Mouse (Mus musculus): Measurements from ENCODE around the gene Ppm1a.

The Ppm1a gene

GRCm38 (mm10) chr12:72825656-72826055, 68.4 kb downstream of the Ppm1a start:
- no peak for DNase-seq (ENCODE audit: low read depth, low spot score)

- DNase-seq (ENCODE audit: low read depth, low spot score) = no peak
Measured at GRCm38 (mm10) chr12:72828846-72829556, 71.7 kb downstream of the Ppm1a start.

GRCm38 (mm10) chr12:72829777-72830176, 72.5 kb downstream of the Ppm1a start:
- no peak for DNase-seq (ENCODE audit: low read depth, low spot score)

GRCm38 (mm10) chr12:72830317-72830716, 73.1 kb downstream of the Ppm1a start:
- DNase-seq (ENCODE audit: low read depth, low spot score) = no peak

GRCm38 (mm10) chr12:72831711-72832432, 74.6 kb downstream of the Ppm1a start:
- DNase-seq (ENCODE audit: low read depth, low spot score) = peak; percentile 39

GRCm38 (mm10) chr12:72834773-72835517, 77.7 kb downstream of the Ppm1a start:
- DNase-seq (ENCODE audit: low read depth, low spot score) = peak; percentile 39

GRCm38 (mm10) chr12:72835518-72836015, 78.3 kb downstream of the Ppm1a start:
- DNase-seq (ENCODE audit: low read depth, low spot score) = no peak

- DNase-seq (ENCODE audit: low read depth, low spot score) = no peak
Measured at GRCm38 (mm10) chr12:72837302-72837701, 80.0 kb downstream of the Ppm1a start.

GRCm38 (mm10) chr12:72841500-72841899, 84.2 kb downstream of the Ppm1a start:
- DNase-seq (ENCODE audit: low read depth, low spot score) = no peak

GRCm38 (mm10) chr12:72843135-72843534, 85.9 kb downstream of the Ppm1a start:
- DNase-seq (ENCODE audit: low read depth, low spot score) = no peak

- no peak for DNase-seq (ENCODE audit: low read depth, low spot score)
Measured at GRCm38 (mm10) chr12:72843555-72843954, 86.3 kb downstream of the Ppm1a start.

- peak; percentile 69 for DNase-seq (ENCODE audit: low read depth, low spot score)
Measured at GRCm38 (mm10) chr12:72843973-72844620, 86.8 kb downstream of the Ppm1a start.

- no peak for DNase-seq (ENCODE audit: low read depth, low spot score)
Measured at GRCm38 (mm10) chr12:72845946-72846345, 88.7 kb downstream of the Ppm1a start.

GRCm38 (mm10) chr12:72847725-72848124, 90.5 kb downstream of the Ppm1a start:
- peak; percentile 56 for DNase-seq (ENCODE audit: low read depth, low spot score)
